Mouse (Mus musculus): ENCODE results near the gene Rec114. TPM values are rescaled to one million over a fixed set of nuclear protein-coding genes. Genes with fewer than 3 reads are reported as not detected.

Gene Rec114
- polyA plus RNA-seq, 1 experiment from 2014 or later: 6.9 TPM

DNA sequence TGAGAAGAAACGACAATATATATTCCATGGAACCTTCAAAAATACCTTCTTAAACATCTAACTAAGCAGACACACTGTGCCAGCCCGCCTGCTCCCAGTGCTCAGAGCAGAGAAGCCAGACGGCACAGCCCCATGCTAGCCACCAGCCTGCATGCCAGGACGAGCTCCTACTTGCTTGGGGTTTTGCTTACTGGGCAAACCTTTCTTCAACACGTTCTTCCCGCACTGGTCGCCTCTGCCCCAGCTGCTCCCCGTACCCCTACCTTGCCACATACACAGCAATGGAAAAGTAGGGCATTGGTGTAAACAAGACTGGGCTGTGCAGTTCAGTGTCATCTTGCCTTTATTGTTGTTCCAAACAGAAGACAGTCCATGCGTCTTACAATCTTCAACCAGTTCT is 78.3 kb downstream of the Rec114 start:
- WGBS: 85% methylated on average over 9 of the region's 9 CpGs
- Histone ChIP-seq H3K4me2 (ENCODE audit: low read length) (no peak overlapping the region), H3K9me3 (ENCODE audit: control insufficient read depth, low read length) (no peaks in the 10 kb centered on the region), H3K36me3 (ENCODE audit: control insufficient read depth, insufficient read depth, low read length) (peaks cover 40% of the 10 kb centered on the region), H3K4me1 (ENCODE audit: control insufficient read depth in 2 of 2, insufficient read depth in 2 of 2, low read length in 2 of 2) (peaks cover 13 to 16% of the 10 kb centered on the region in 2 experiments), H3K27ac (replicated peaks in 1 of 2; ENCODE audit: control insufficient read depth in 1 of 2, insufficient read depth in 1 of 2, low read depth in 2 of 2, low read length in 2 of 2) (no peak overlapping the region), H3K4me3 (ENCODE audit: control insufficient read depth in 1 of 2, insufficient read depth in 1 of 2, low read depth in 1 of 2, low read length in 2 of 2) (no peak overlapping the region), H3K27me3 (ENCODE audit: control insufficient read depth, insufficient read depth, low read length) (no peaks in the 10 kb centered on the region), H3K9ac (ENCODE audit: low read length) (no peak overlapping the region)
- ATAC-seq (ENCODE audit: insufficient number of reproducible peaks, insufficient read depth, low FRiP score, low read depth): no peak

DNA sequence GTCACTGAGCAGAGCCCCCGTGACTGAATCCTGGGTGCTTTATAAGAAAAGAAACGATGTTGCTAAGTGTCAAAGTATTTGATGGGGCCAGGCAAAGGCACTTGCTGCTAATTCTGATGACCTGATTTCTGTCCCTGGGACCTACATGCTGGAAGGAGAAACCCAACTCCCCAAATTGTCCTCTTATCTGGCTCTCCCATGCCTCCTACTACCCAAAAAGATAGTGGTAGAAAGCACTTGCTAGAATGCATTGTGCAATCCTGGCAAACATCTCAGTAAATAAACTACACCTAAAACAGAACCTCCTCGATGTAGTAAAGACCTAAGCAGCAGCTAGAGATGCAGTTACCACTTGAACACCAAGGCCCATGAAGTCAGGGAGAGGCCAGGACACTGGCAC is 81.0 kb downstream of the Rec114 start:
- Histone ChIP-seq H3K4me1 (ENCODE audit: control insufficient read depth in 2 of 2, insufficient read depth in 2 of 2, low read length in 2 of 2) (peaks cover 8 to 25% of the 10 kb centered on the region in 2 experiments), H3K4me2 (ENCODE audit: low read length) (no peak overlapping the region), H3K9me3 (ENCODE audit: control insufficient read depth, low read length) (no peaks in the 10 kb centered on the region), H3K9ac (ENCODE audit: low read length) (no peak overlapping the region), H3K27me3 (ENCODE audit: control insufficient read depth, insufficient read depth, low read length) (no peaks in the 10 kb centered on the region), H3K27ac (replicated peaks in 1 of 2; ENCODE audit: control insufficient read depth in 1 of 2, insufficient read depth in 1 of 2, low read depth in 2 of 2, low read length in 2 of 2) (no peak overlapping the region), H3K4me3 (ENCODE audit: control insufficient read depth in 1 of 2, insufficient read depth in 1 of 2, low read depth in 1 of 2, low read length in 2 of 2) (no peak overlapping the region), H3K36me3 (ENCODE audit: control insufficient read depth, insufficient read depth, low read length) (peaks cover 57% of the 10 kb centered on the region)
- no peak for ATAC-seq (ENCODE audit: insufficient number of reproducible peaks, insufficient read depth, low FRiP score, low read depth)
- 73% methylated on average over 3 of the region's 3 CpGs for WGBS

DNA sequence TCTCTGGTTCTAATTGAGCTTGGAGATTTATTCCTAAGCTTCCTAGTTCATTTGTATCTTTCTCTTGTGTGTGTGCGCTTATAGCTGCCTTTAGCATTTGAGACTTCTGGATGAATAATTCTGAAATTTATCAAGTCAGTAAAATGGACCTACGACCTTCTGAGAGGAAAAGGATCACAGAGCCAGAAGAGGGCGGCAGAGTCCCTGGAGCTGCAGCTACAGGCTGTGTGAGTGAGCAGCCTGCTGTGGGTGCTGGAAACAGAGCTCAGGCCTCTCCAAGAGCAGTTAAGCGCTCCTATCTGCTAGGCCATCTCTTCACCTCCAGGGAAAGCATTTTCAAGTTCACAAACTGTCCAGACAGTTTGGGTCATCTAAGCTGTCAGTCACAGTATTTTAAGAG is 81.8 kb downstream of the Rec114 start:
- Histone ChIP-seq H3K27me3 (ENCODE audit: control insufficient read depth, insufficient read depth, low read length) (no peaks in the 10 kb centered on the region), H3K9me3 (ENCODE audit: control insufficient read depth, low read length) (no peaks in the 10 kb centered on the region), H3K27ac (replicated peaks in 1 of 2; ENCODE audit: control insufficient read depth in 1 of 2, insufficient read depth in 1 of 2, low read depth in 2 of 2, low read length in 2 of 2) (no peak overlapping the region), H3K9ac (ENCODE audit: low read length) (no peak overlapping the region), H3K4me1 (ENCODE audit: control insufficient read depth in 2 of 2, insufficient read depth in 2 of 2, low read length in 2 of 2) (peaks cover 6 to 30% of the 10 kb centered on the region in 2 experiments), H3K4me2 (ENCODE audit: low read length) (no peak overlapping the region), H3K4me3 (ENCODE audit: control insufficient read depth in 1 of 2, insufficient read depth in 1 of 2, low read depth in 1 of 2, low read length in 2 of 2) (no peak overlapping the region), H3K36me3 (ENCODE audit: control insufficient read depth, insufficient read depth, low read length) (peaks cover 65% of the 10 kb centered on the region)
- 92% methylated on average over 4 of the region's 4 CpGs for WGBS
- ATAC-seq (ENCODE audit: insufficient number of reproducible peaks, insufficient read depth, low FRiP score, low read depth): no peak

DNA sequence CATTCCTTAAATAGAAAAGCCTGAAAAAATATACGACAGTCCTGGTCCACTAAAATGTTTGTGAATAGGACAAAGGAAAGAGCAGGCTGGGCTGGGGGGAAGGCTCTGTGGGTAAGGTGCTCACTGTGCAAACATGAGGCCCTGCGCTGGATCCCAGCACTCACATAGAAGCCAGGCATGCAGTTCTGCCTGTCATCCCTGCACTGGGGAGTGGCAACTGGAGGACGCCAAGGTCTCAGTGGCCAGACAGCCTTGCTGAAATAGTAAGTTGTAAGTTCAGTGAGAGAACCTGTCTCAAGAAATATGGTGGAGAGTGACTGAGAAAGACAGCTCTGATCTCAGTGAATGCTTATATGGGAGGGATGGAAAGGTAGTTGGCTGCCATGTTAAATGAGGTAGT is 83.1 kb downstream of the Rec114 start:
- 96% methylated on average over 3 of the region's 3 CpGs for WGBS
- H3K9me3 ChIP-seq (ENCODE audit: control insufficient read depth, low read length): no peaks in the 10 kb centered on the region
- peaks cover 6 to 31% of the 10 kb centered on the region in 2 experiments for H3K4me1 ChIP-seq (ENCODE audit: control insufficient read depth in 2 of 2, insufficient read depth in 2 of 2, low read length in 2 of 2)
- H3K36me3 ChIP-seq (ENCODE audit: control insufficient read depth, insufficient read depth, low read length): peaks cover 69% of the 10 kb centered on the region
- H3K27me3 ChIP-seq (ENCODE audit: control insufficient read depth, insufficient read depth, low read length): no peaks in the 10 kb centered on the region
- ATAC-seq (ENCODE audit: insufficient number of reproducible peaks, insufficient read depth, low FRiP score, low read depth): no peak
- no peak overlapping the region for H3K4me2 ChIP-seq (ENCODE audit: low read length)
- no peak overlapping the region for H3K27ac ChIP-seq (replicated peaks in 1 of 2; ENCODE audit: control insufficient read depth in 1 of 2, insufficient read depth in 1 of 2, low read depth in 2 of 2, low read length in 2 of 2)
- H3K4me3 ChIP-seq (ENCODE audit: control insufficient read depth in 1 of 2, insufficient read depth in 1 of 2, low read depth in 1 of 2, low read length in 2 of 2): no peak overlapping the region
- no peak overlapping the region for H3K9ac ChIP-seq (ENCODE audit: low read length)

DNA sequence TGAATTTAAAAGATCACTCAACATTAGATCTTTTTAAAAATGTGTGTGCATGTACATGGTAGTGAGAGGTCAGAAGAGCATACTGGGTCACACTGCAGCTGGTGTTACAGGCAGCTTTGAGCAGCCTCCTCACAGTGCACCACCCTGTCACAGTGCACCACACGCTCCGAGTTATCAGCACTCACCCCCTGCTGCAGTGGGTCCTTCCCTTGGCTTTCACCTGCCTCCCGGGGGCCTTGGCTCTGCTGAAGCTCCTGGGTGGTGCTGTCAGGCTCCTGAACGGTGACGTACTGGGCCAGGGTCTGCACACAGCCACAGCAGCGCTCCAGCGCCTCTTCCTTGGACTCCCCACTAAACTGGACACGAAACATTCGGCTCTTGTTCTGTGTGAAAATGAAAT is 83.8 kb downstream of the Rec114 start:
- Histone ChIP-seq H3K4me2 (ENCODE audit: low read length) (no peak overlapping the region), H3K4me3 (ENCODE audit: control insufficient read depth in 1 of 2, insufficient read depth in 1 of 2, low read depth in 1 of 2, low read length in 2 of 2) (no peak overlapping the region), H3K4me1 (ENCODE audit: control insufficient read depth in 2 of 2, insufficient read depth in 2 of 2, low read length in 2 of 2) (peaks cover 6 to 31% of the 10 kb centered on the region in 2 experiments), H3K27me3 (ENCODE audit: control insufficient read depth, insufficient read depth, low read length) (no peaks in the 10 kb centered on the region), H3K36me3 (ENCODE audit: control insufficient read depth, insufficient read depth, low read length) (peaks cover 63% of the 10 kb centered on the region), H3K9ac (ENCODE audit: low read length) (peak overlapping the region; percentile 38), H3K9me3 (ENCODE audit: control insufficient read depth, low read length) (no peaks in the 10 kb centered on the region), H3K27ac (replicated peaks in 1 of 2; ENCODE audit: control insufficient read depth in 1 of 2, insufficient read depth in 1 of 2, low read depth in 2 of 2, low read length in 2 of 2) (no peak overlapping the region; a peak in 2 of 4 replicates)
- WGBS: 70% methylated on average over 9 of the region's 9 CpGs
- no peak for ATAC-seq (ENCODE audit: insufficient number of reproducible peaks, insufficient read depth, low FRiP score, low read depth)

DNA sequence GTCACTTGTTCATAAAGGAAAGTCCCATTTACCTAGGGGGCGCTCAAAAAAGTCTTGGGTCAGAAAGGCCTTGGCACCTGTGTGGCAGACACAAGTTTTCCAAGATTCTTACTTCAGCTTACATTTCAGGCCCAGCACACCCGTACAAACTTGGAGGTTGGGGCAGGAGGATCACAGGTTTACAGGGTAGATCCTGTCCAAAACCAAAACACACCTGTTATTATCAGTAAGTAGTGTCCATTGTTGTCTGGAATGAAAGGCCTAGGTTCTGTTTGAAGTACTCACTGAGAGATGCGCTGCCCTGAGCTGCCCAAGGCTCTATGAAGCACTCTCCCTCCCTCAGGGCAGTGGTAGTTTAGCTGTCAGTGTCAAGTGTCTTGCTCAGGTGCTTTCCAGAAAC is 84.4 kb downstream of the Rec114 start:
- H3K4me3 ChIP-seq (ENCODE audit: control insufficient read depth in 1 of 2, insufficient read depth in 1 of 2, low read depth in 1 of 2, low read length in 2 of 2): no peak overlapping the region
- peaks cover 6 to 31% of the 10 kb centered on the region in 2 experiments for H3K4me1 ChIP-seq (ENCODE audit: control insufficient read depth in 2 of 2, insufficient read depth in 2 of 2, low read length in 2 of 2)
- H3K27ac ChIP-seq (replicated peaks in 1 of 2; ENCODE audit: control insufficient read depth in 1 of 2, insufficient read depth in 1 of 2, low read depth in 2 of 2, low read length in 2 of 2): peak overlapping the region in 1 of 2 experiments; percentile 16; a peak in 2 of 4 replicates
- peaks cover 64% of the 10 kb centered on the region for H3K36me3 ChIP-seq (ENCODE audit: control insufficient read depth, insufficient read depth, low read length)
- no peaks in the 10 kb centered on the region for H3K27me3 ChIP-seq (ENCODE audit: control insufficient read depth, insufficient read depth, low read length)
- peak overlapping the region; percentile 38 for H3K9ac ChIP-seq (ENCODE audit: low read length)
- no peaks in the 10 kb centered on the region for H3K9me3 ChIP-seq (ENCODE audit: control insufficient read depth, low read length)
- WGBS: 82% methylated on average over 3 of the region's 3 CpGs
- H3K4me2 ChIP-seq (ENCODE audit: low read length): no peak overlapping the region
- no peak for ATAC-seq (ENCODE audit: insufficient number of reproducible peaks, insufficient read depth, low FRiP score, low read depth)

DNA sequence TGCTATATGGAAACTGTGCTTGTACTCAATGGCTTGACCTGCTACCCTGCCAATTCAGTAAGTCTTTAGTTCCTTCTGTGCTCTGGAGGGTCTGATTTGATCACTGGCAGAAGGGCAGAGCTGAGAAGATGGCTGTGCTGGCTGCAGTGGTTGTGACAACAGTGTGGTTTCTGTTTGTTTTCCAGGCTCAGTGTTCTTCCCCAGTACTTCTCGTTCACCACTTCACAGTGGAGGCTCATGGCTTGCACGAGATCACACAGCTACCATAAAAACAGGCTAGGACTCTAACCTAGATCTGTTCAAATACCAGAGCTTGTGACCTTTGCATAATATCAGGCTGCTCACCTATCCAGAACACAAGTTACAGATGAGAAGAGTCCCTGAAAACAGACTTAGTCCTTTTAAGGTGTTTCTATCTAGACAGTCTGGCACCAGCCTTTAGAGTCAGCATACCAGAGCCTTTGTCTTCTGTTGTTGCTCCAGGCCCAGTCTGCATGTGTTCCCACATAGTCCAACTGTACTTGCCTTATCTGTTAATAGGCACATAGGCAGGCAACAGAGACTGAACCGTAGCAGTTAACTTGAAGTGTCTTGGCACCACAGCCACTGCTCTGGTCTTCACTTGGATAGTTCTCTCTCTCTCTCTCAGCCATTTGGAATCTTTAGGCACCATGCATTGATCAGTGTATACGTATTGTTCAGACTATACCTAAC is 85.0 kb downstream of the Rec114 start:
- WGBS: 60% methylated on average over 4 of the region's 4 CpGs
- Histone ChIP-seq H3K27ac (replicated peaks in 1 of 2; ENCODE audit: control insufficient read depth in 1 of 2, insufficient read depth in 1 of 2, low read depth in 2 of 2, low read length in 2 of 2) (peak overlapping the region; percentile 42 to 61), H3K27me3 (ENCODE audit: control insufficient read depth, insufficient read depth, low read length) (no peaks in the 10 kb centered on the region), H3K4me3 (ENCODE audit: control insufficient read depth in 1 of 2, insufficient read depth in 1 of 2, low read depth in 1 of 2, low read length in 2 of 2) (no peak overlapping the region), H3K4me2 (ENCODE audit: low read length) (no peak overlapping the region), H3K9me3 (ENCODE audit: control insufficient read depth, low read length) (no peaks in the 10 kb centered on the region), H3K36me3 (ENCODE audit: control insufficient read depth, insufficient read depth, low read length) (peaks cover 58% of the 10 kb centered on the region), H3K9ac (ENCODE audit: low read length) (no peak overlapping the region), H3K4me1 (ENCODE audit: control insufficient read depth in 2 of 2, insufficient read depth in 2 of 2, low read length in 2 of 2) (peaks cover 6 to 31% of the 10 kb centered on the region in 2 experiments)
- ATAC-seq (ENCODE audit: insufficient number of reproducible peaks, insufficient read depth, low FRiP score, low read depth): no peak

Measured in heart, embryonic 14.5 days (tissue).